Mouse (Mus musculus) embryo, embryonic 11 days (tissue): Measurements from ENCODE around the gene Ambra1.
A peak's percentile ranks its signal among the peaks of the same experiment; 100 is the strongest.
"Not testable (repeated sequence)": the region's sequence is repeated elsewhere in the genome, so short reads cannot be mapped to it uniquely, and the experiment has no call there.

Source experiments
- DNase-seq: peaks from one replicate; pipeline ENCODE4 v3.0.0-alpha.2; 2015

Ambra1 gene

GRCm38 (mm10) chr2:91729971-91730821 is at the start of gene Ambra1:
TSS of gene Ambra1 (plus strand) at chr2:91730134.
- DNase-seq: peak; percentile 95

DNA sequence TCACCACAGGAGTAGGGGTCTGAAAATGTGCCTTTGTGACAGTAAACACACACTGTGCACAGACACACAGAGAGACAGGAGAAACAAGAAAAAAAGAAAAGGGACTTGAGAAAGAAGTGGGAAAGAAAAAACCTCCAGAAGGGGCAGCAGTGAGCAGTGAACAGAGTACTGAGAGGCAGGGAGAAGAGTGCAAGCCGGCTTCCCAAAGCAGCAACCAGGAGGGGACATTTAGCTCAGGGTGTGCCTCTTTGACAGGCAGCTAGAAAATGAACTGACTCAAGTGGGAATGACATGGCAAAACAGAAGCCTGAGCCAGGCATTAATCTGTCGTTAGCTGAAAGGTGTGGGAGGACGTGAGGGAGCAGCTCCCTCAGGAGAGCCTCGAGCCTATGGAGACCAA is 47.1 kb upstream of the Ambra1 start:
- DNase-seq: peak; percentile 61

- DNase-seq: no peak
These were observed 46.0 kb upstream of the Ambra1 start for GRCm38 (mm10) chr2:91683919-91684318.

- no peak for DNase-seq
These were observed 40.5 kb upstream of the Ambra1 start for GRCm38 (mm10) chr2:91689452-91689851.

DNA sequence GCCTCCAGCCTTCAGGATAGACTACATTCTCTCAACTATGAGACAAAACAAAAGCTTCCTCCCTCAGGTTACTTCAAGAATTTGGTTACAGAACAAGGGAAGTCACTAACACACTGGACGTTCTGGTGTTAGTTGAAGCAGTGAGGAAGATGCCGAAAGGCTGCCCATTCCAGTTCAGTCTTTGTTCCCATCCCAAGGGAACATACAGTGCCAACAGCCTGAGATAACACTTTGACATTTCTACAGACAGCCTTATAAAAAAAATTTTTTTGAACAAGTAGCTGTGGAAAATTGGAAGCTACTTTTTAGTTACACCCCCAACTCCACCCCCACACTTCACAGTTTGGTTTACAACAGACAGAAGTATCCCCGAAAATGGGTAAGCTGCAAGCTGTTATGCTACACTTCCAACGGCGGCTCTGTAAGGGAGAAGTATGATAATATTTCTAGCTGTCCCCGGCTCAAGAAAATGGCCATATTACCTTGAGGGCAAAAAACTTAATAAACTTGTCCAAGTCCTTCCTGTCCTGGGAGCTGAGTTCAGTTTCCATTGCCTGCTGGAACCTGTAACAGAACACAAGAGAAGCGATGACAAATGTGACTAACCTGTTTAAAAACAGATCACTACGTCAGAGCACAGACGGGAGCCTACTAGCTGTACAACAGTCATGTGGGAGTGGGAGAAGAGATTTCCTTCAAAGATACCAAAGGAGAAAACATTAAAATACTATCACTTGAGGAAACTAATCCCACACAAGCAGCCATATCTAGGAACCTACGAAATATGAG is 34.3 kb upstream of the Ambra1 start:
- DNase-seq: no peak

GRCm38 (mm10) chr2:91696225-91696590 is 33.7 kb upstream of the Ambra1 start:
- DNase-seq: no peak

- no peak for DNase-seq
These were observed 30.7 kb upstream of the Ambra1 start for GRCm38 (mm10) chr2:91699225-91699624.

- no peak for DNase-seq
These were observed 28.6 kb upstream of the Ambra1 start for GRCm38 (mm10) chr2:91701366-91701765.

DNA sequence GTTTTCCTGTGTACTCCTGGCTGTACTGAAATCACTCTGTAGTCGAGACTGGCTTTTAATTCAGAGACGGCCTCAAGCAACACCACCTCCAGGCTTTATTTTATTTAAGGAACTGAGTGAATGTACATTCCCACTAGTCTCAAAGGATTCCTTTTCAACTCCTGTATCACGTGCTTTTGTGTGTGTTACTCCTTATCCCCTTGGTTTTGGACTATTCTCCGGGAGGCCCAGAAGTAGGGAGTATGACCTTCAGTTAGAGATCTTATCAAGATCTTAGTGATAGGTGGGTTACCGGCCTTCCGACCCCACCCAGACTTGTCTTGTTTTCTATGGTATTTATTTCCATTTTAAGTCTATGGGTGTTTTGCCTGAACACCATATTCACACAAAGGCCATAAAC is 24.2 kb upstream of the Ambra1 start:
- no peak for DNase-seq

DNA sequence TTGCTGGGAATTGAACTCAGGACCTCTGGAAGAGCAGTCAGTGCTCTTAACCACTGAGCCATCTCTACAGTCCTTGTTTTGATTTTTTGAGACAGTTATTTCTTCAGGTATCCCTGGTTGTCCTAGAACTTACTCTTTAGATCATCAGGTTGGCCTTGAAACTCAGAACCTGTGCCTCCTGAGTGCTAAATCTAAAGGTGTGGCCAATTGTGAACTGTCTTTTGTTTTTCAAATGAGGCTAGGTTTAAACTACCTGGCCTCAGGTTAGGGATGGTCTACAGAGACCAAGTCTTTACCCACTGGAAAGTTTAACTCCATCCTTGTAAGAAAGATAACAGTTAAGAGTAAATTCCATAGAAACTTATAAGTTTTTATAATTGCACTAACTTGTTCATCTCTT is 23.5 kb upstream of the Ambra1 start:
- DNase-seq: no peak

DNA sequence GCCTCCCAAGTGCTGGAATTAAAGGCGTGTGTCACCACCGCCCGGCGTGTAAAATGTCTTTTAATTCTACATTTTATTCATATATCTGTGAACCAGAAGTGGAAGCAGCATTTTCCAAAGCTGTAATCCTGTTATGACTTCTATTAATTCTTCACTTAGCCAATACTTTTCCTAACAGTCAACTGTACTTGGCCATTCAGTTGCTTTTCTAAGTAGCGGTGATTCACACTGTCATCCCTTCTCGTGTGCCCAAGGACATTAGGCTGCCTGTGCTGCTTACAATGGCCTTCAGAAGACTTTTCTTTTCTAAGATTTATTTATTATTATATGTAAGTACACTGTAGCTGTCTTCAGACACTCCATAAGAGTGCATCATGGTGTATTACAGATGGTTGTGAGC is 21.6 kb upstream of the Ambra1 start:
- DNase-seq: no peak

GRCm38 (mm10) chr2:91710272-91711234 is 19.4 kb upstream of the Ambra1 start, which contains the start of the genes Atg13 and Harbi1:
TSS of gene Atg13 (minus strand) at chr2:91710576.
TSS of gene Harbi1 (plus strand) at chr2:91710852.
- peak; percentile 96 for DNase-seq

DNA sequence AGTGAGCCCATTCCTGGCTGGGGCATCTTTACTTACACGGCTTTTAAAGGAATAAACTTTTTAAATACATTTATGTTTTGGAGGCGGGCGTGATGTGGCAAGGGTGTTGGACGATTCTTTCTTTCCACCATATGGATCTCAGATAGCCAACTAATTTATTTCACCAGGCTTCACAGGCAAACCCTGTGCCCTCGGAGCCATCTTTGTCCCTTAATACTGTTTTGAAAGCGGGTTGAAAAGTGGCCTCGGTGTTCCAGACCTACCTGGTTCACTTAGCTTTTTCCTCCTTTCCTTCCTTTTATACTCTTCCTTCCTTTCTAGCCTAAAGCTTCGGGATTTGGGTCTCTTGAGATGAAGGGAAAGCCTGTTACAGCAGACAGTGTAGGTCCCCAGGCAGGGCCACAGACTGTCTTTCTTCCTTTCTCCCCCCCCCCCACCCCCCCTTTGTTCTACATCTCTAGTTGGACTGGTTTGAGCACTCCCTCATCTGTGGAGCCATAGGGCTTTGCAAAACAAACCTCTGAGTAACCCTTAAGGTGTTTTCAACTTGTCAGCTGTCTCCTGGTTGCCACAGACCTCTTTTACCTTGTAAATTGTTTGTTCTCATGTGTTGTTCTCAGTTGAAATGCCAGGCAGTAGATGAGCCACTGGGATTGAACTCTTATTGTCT is 18.5 kb upstream of the Ambra1 start:
- peak; percentile 3 for DNase-seq

GRCm38 (mm10) chr2:91714921-91715320 is 15.0 kb upstream of the Ambra1 start:
- DNase-seq: no peak

GRCm38 (mm10) chr2:91718276-91718675 is 11.7 kb upstream of the Ambra1 start:
- DNase-seq: no peak

GRCm38 (mm10) chr2:91723382-91723781 is 6.6 kb upstream of the Ambra1 start:
- no peak for DNase-seq

- no peak for DNase-seq
These were observed 6.0 kb upstream of the Ambra1 start for GRCm38 (mm10) chr2:91723951-91724350.

GRCm38 (mm10) chr2:91724716-91725115 is 5.2 kb upstream of the Ambra1 start:
- no peak for DNase-seq

DNA sequence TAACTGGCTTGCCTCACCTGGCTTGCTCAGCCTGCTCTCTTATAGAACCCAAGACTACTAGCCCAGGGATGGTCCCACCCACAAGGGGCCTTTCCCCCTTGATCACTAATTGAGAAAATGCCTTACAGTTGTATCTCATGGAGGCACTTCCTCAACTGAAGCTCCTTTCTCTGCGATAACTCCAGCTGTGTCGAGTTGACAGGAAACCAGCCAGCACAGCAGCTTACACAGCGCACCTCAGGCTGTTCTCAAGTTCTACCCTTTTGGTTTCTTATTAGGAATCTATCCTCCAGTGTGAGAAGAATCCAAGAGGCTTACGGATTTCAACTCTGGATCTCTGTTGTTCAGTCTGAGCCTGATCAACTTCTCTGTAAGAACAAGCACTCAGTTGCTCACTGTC is 4.5 kb upstream of the Ambra1 start:
- DNase-seq: not testable (repeated sequence)

GRCm38 (mm10) chr2:91727011-91727410 is 2.9 kb upstream of the Ambra1 start:
- DNase-seq: no peak

- no peak for DNase-seq
These were observed 363 bp upstream of the Ambra1 start for GRCm38 (mm10) chr2:91729571-91729970.

- DNase-seq: no peak
These were observed 5.3 kb downstream of the Ambra1 start for GRCm38 (mm10) chr2:91735221-91735620.
